Mouse (Mus musculus) brain, embryonic 18.5 days (tissue): ENCODE results near the gene Ubr1.
"Not testable (repeated sequence)": the region's sequence is repeated elsewhere in the genome, so short reads cannot be mapped to it uniquely, and the experiment has no call there.

ENCODE experiments used
- DNase-seq: peaks from one replicate; pipeline ENCODE4 v3.0.0-alpha.2; 2012; ENCODE audit warnings: low read depth, low spot score

Gene Ubr1

GRCm38 (mm10) chr2:120976308-120976707, 5.8 kb upstream of the Ubr1 start:
- no peak for DNase-seq

GRCm38 (mm10) chr2:120972964-120973363, 2.4 kb upstream of the Ubr1 start:
- DNase-seq, result no peak

GRCm38 (mm10) chr2:120972257-120972656, 1.7 kb upstream of the Ubr1 start:
- DNase-seq, result not testable (repeated sequence)

- DNase-seq, result no peak
Observed at GRCm38 (mm10) chr2:120971766-120972165, 1.3 kb upstream of the Ubr1 start.

GRCm38 (mm10) chr2:120970045-120970539, 423 bp downstream of the Ubr1 start:
- no peak for DNase-seq

GRCm38 (mm10) chr2:120965486-120965885, 5.0 kb downstream of the Ubr1 start:
- DNase-seq, result no peak

- no peak for DNase-seq
Observed at GRCm38 (mm10) chr2:120963110-120963509, 7.4 kb downstream of the Ubr1 start.

GRCm38 (mm10) chr2:120960261-120960660, 10.3 kb downstream of the Ubr1 start:
- DNase-seq, result no peak

- no peak for DNase-seq
Observed at GRCm38 (mm10) chr2:120959827-120960226, 10.7 kb downstream of the Ubr1 start.

- no peak for DNase-seq
Observed at GRCm38 (mm10) chr2:120959363-120959762, 11.2 kb downstream of the Ubr1 start.

GRCm38 (mm10) chr2:120952176-120952938, 18.2 kb downstream of the Ubr1 start:
- DNase-seq, result no peak

- no peak for DNase-seq
Observed at GRCm38 (mm10) chr2:120951208-120951607, 19.3 kb downstream of the Ubr1 start.

GRCm38 (mm10) chr2:120933038-120933437, 37.5 kb downstream of the Ubr1 start:
- DNase-seq, result no peak

- DNase-seq, result no peak
Observed at GRCm38 (mm10) chr2:120909556-120909955, 61.0 kb downstream of the Ubr1 start.

GRCm38 (mm10) chr2:120896361-120896760, 74.2 kb downstream of the Ubr1 start:
- no peak for DNase-seq

GRCm38 (mm10) chr2:120887601-120888000, 82.9 kb downstream of the Ubr1 start:
- DNase-seq, result no peak

- no peak for DNase-seq
Observed at GRCm38 (mm10) chr2:120873192-120873591, 97.3 kb downstream of the Ubr1 start.

GRCm38 (mm10) chr2:120871447-120872336, 98.8 kb downstream of the Ubr1 start:
- no peak for DNase-seq

- no peak for DNase-seq
Observed at GRCm38 (mm10) chr2:120867336-120867735, 103.2 kb downstream of the Ubr1 start.

GRCm38 (mm10) chr2:120866561-120866960, 104.0 kb downstream of the Ubr1 start:
- DNase-seq, result no peak

- no peak for DNase-seq
Observed at GRCm38 (mm10) chr2:120863389-120863788, 107.1 kb downstream of the Ubr1 start.

GRCm38 (mm10) chr2:120860699-120861098, 109.8 kb downstream of the Ubr1 start:
- DNase-seq, result no peak
